Mouse (Mus musculus) C2C12 (cell line): ENCODE measurements around the gene Olfr329-ps. TPM values are rescaled to one million over a fixed set of nuclear protein-coding genes. Genes with fewer than 3 reads are reported as not detected.

Experiments used
- H3K27me3 ChIP-seq: one replicate; pipeline ENCODE4 v1.6.1; 2011; ENCODE audit not compliant: control insufficient read depth, insufficient read depth, insufficient read length
- H3K36me3 ChIP-seq: one replicate; pipeline ENCODE4 v1.6.1; 2011; ENCODE audit not compliant: control insufficient read depth, insufficient read depth
- H3K4me3 ChIP-seq: one replicate; pipeline ENCODE4 v1.5.1; 2011; ENCODE audit warnings: mild to moderate bottlenecking, control low read depth; ENCODE audit not compliant: poor library complexity, insufficient read depth, severe bottlenecking
- H3K79me2 ChIP-seq: one replicate; pipeline ENCODE4 v1.6.1; 2011; ENCODE audit not compliant: control insufficient read depth, insufficient read depth
- H3K79me3 ChIP-seq: one replicate; pipeline ENCODE4 v1.6.1; 2011; ENCODE audit warnings: low read depth, control low read depth
- H3ac ChIP-seq: one replicate; pipeline ENCODE3; 2011; ENCODE audit warnings: low read depth; ENCODE audit not compliant: control insufficient read depth, insufficient read length
- CEBPB ChIP-seq: IDR thresholded peaks from one replicate; pipeline ENCODE4 v1.6.1; 2011; ENCODE audit warnings: low read depth, mild to moderate bottlenecking, control low read depth, moderate library complexity
- CTCF ChIP-seq: IDR thresholded peaks from one replicate; pipeline ENCODE4 v1.5.1; 2011; ENCODE audit not compliant: control insufficient read depth, insufficient read depth, insufficient read length
- FOSL1 ChIP-seq: IDR thresholded peaks from one replicate; pipeline ENCODE4 v1.8.0; 2011; ENCODE audit warnings: mild to moderate bottlenecking, low read length; ENCODE audit not compliant: poor library complexity, insufficient read depth, severe bottlenecking
- MAX ChIP-seq: IDR thresholded peaks from one replicate; pipeline ENCODE4 v1.6.1; 2011; ENCODE audit warnings: mild to moderate bottlenecking, control low read depth
- MYOD1 ChIP-seq: IDR thresholded peaks from one replicate; pipeline ENCODE4 v1.6.1; 2011; ENCODE audit warnings: low read depth; ENCODE audit not compliant: control insufficient read depth, insufficient read length
- MYOG ChIP-seq: IDR thresholded peaks from one replicate; pipeline ENCODE4 v1.6.1; 2011; ENCODE audit not compliant: control insufficient read depth, insufficient read length; ENCODE audit errors: extremely low read depth
- USF1 ChIP-seq: IDR thresholded peaks from one replicate; pipeline ENCODE4 v1.6.1; 2011; ENCODE audit warnings: low read depth, mild to moderate bottlenecking, control low read depth, moderate library complexity
- polyA plus RNA-seq: library from polyadenylated mRNA; unstranded; fragments of >200 nt; fragmentation: generic; extraction: Trizol; gene quantifications from one replicate; pipeline ENCODE4 v1.2.1, GENCODE M21; 2012; ENCODE audit warnings: missing spikeins

Olfr329-ps gene
- polyA plus RNA-seq, 1 experiment: not detected

- TF ChIP-seq MAX (no peak), MYOD1 (no peak), FOSL1 (no peak), MYOG (no peak), CEBPB (no peak), USF1 (no peak), CTCF (no peak)
- H3ac ChIP-seq: no peak overlapping the region
- H3K79me2 ChIP-seq: no peaks in the 10 kb centered on the region
- H3K27me3 ChIP-seq: no peaks in the 10 kb centered on the region
- no peaks in the 10 kb centered on the region for H3K36me3 ChIP-seq
- H3K79me3 ChIP-seq: no peaks in the 10 kb centered on the region
- no peak overlapping the region for H3K4me3 ChIP-seq
These were observed 47.5 kb downstream of the Olfr329-ps start for GRCm38 (mm10) chr11:58498761-58499160.

GRCm38 (mm10) chr11:58492455-58492854 lies 53.8 kb downstream of the Olfr329-ps start, which contains the start of gene Olfr332:
Gene Olfr332 (minus strand): TSS chr11:58492555.
- Histone ChIP-seq H3K4me3 (no peak within 1 kb of the TSS), H3K79me2 (no peaks in the 10 kb centered on the region), H3K79me3 (no peaks in the 10 kb centered on the region), H3ac (no peak within 1 kb of the TSS), H3K36me3 (no peaks in the 10 kb centered on the region), H3K27me3 (peaks cover 5% of the 10 kb centered on the region)
- TF ChIP-seq MYOG (no peak), CEBPB (no peak), MAX (no peak), FOSL1 (no peak), USF1 (no peak), MYOD1 (no peak)

Other genes starting within 250 kb of the Olfr329-ps start
- gene Zfp692, start 239.4 kb downstream of the Olfr329-ps start, polyA plus RNA-seq: 6.8 TPM
- gene Zfp672, start 216.1 kb downstream of the Olfr329-ps start, polyA plus RNA-seq: 12.5 TPM
- 30.8 TPM for gene Sh3bp5l, start 215.7 kb downstream of the Olfr329-ps start, polyA plus RNA-seq
- gene Lypd8, start 167.4 kb downstream of the Olfr329-ps start, polyA plus RNA-seq: not detected
- not detected for gene 1810065E05Rik, start 125.3 kb downstream of the Olfr329-ps start, polyA plus RNA-seq
- gene Gm12253, start 113.9 kb downstream of the Olfr329-ps start, polyA plus RNA-seq: not detected
- not detected for gene Lypd9, start 93.5 kb downstream of the Olfr329-ps start, polyA plus RNA-seq
- not detected for gene Olfr30, start 84.2 kb downstream of the Olfr329-ps start, polyA plus RNA-seq
- gene Olfr332, start 53.9 kb downstream of the Olfr329-ps start, polyA plus RNA-seq: not detected
- gene Olfr331, start 43.9 kb downstream of the Olfr329-ps start, polyA plus RNA-seq: not detected
- not detected for gene Olfr330, start 11.6 kb downstream of the Olfr329-ps start, polyA plus RNA-seq
- not detected for gene Olfr328, start 9.2 kb upstream of the Olfr329-ps start, polyA plus RNA-seq
- not detected for gene Olfr224, start 24.1 kb upstream of the Olfr329-ps start, polyA plus RNA-seq
- not detected for gene Olfr325, start 31.3 kb upstream of the Olfr329-ps start, polyA plus RNA-seq
- gene Olfr324, start 48.7 kb upstream of the Olfr329-ps start, polyA plus RNA-seq: not detected
- gene 2210407C18Rik, start 69.7 kb upstream of the Olfr329-ps start, polyA plus RNA-seq: not detected
- not detected for gene Olfr323, start 84.1 kb upstream of the Olfr329-ps start, polyA plus RNA-seq
- gene Trim58, start 94.0 kb upstream of the Olfr329-ps start, polyA plus RNA-seq: not detected
- not detected for gene Olfr322, start 112.4 kb upstream of the Olfr329-ps start, polyA plus RNA-seq
- gene Olfr320, start 134.7 kb upstream of the Olfr329-ps start, polyA plus RNA-seq: not detected
- gene Olfr319, start 152.7 kb upstream of the Olfr329-ps start, polyA plus RNA-seq: not detected
- gene Olfr318, start 177.6 kb upstream of the Olfr329-ps start, polyA plus RNA-seq: not detected
- not detected for gene Olfr317, start 192.8 kb upstream of the Olfr329-ps start, polyA plus RNA-seq
- gene Olfr316, start 206.3 kb upstream of the Olfr329-ps start, polyA plus RNA-seq: not detected
- not detected for gene Olfr315, start 226.8 kb upstream of the Olfr329-ps start, polyA plus RNA-seq
- gene Olfr314, start 236.5 kb upstream of the Olfr329-ps start, polyA plus RNA-seq: not detected